Mouse (Mus musculus) thymus, adult 18-20 months (tissue): ENCODE measurements around the gene Ccr3.
"Not testable (repeated sequence)": the region's sequence is repeated elsewhere in the genome, so short reads cannot be mapped to it uniquely, and the experiment has no call there.

ENCODE experiments used
- DNase-seq, 2 experiments: peaks; one replicate each; pipeline ENCODE4 v3.0.0; 2022; ENCODE audit warnings: mixed read lengths in 2 of 2

Ccr3 gene

DNA sequence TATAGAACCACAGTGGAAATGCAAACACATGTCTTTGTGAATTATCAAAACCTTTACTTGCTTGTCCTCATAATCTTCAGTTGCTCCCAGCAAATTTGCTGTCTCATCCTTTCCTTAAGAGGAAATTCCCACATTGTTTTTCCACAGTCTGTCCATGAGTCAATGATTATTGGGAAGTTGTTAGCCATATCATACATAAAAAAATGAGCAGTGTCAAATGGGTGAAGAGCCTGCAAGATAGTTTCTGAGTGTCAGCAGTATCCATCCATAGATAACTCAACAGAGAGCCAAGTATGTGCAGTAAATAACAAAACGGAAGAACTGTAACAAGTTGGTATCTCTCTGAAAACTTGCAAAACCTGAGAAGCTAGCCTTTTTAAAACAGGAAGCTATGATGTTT, at the start of gene Ccr3:
Ccr3 (plus strand) TSS at position 301 of the 400 bp plus-strand sequence.
- no peak for DNase-seq

DNA sequence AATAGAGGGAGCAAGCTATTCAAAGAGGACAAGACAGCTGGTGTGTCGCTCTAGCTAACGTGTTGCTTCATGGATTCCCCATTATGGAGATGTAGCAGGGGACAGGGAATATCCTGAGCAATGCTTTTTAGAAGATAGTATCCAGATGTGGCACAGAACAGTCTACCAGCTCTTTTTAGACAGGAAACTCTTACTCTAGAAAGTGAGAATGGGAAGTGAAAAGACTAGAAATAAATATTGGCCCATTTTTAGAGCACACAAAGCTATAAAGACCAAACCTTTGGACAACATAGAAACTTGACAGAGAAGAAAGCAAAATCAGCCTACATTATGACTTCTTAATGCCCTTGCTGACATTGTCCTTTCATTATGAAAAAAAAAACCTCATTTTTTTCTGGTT, 46.1 kb upstream of the Ccr3 start:
- no peak for DNase-seq

DNA sequence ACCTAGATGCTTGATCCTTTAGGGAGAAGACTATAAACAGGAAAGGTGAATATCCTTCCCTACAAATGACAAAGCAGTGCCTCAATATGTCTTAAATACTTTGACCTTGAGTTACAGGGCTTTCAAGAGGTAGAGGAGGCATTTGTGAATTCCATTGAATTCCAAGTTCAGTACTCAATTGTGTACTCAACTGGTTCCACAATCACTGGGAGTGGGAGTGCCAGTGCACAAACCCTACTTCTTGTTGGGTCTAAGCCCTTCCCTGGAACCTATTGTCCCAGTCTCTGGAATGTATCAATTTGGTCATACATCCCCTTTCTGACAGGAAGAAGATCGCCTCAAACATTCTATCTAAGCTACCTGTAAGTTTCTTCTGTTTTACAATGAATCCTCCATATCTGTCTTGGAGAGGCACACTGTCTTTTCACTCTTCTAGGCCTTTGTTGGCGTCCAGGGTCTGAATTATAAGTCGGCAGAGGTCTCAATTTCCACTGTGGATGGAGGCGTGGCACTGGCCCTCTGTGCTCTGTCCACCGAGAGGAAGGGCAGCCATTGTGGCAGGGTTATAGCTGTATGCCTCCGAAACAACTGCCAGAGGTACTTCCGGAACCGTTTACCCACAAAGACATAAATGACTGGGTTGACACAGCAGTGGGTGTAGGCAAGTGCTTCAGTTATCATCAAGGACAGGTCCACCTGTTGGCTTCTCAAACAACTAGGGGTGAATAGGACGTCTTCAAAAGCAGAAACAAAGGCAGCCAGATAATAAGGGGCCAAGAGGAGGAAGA, 44.7 kb upstream of the Ccr3 start:
- DNase-seq = no peak

DNA sequence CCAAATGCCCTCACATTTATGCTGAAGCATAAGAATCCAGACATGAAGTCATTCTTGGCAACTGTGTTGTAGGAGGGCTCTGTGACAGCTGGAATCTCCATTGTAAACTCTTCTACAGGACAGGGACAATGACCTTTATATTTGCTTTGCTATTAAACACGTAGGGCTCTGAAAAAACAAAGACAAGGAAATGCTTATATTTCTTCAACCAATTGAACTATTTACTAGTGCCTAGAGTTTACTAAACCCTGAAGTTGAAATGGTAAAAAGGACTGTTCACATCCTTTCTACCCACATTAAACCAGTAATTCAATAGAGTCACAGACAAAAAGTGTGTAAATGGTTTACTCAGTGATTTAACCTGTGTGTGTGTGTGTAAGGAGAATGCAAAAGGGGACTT, 43.5 kb upstream of the Ccr3 start, which contains the start of gene Ccr1l1:
Ccr1l1 (minus strand) TSS at position 101 of the 400 bp plus-strand sequence.
- no peak for DNase-seq

DNA sequence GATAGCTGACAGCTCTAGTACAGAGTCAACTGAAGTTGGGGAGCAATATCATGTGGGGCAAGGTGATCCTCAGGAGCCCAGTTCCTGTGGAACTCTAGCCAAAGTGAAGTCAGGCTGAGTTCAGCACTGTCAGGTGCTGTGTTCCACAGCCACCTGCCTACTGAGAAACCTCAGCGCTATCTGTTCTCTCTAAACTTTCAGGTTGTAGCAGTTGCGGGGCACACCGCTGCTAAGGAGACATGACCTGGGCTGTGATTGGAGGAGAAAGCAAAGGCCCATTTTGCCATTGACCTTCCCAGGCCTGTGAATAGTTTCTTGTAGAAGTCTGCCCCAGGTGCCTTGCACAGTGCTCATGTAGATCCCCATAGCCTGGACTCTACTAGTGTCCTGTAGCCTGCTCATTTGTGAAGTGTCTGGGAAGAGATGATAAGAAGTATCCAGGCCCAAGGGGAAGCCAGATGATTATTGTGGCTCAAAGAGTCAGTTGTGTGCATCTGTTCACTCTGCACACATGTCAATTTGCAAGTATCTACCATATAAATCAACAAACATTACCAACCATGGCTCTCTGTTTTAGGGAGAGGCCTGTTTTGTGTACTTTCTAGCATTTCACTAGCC, 40.8 kb upstream of the Ccr3 start:
- not testable (repeated sequence) for DNase-seq

DNA sequence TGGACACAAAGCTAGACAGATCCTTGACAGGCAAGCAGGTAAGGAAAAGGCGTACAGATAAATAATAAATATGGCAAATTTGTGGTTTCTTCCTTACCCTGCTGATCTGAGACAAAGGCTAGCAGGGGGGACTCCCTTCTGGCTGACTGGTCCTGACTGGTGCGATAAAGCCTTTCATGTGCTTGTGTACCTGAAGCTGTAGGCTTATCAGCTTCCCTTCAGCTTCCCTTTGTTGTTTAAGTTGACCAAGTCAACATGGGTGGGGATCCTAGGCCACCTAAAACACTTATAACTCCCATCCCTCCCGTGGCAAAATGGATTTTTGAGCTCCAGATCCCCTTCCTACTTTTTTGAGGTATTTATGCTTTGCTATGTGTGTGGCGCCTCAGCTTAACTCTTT, 39.9 kb upstream of the Ccr3 start:
- DNase-seq = no peak

DNA sequence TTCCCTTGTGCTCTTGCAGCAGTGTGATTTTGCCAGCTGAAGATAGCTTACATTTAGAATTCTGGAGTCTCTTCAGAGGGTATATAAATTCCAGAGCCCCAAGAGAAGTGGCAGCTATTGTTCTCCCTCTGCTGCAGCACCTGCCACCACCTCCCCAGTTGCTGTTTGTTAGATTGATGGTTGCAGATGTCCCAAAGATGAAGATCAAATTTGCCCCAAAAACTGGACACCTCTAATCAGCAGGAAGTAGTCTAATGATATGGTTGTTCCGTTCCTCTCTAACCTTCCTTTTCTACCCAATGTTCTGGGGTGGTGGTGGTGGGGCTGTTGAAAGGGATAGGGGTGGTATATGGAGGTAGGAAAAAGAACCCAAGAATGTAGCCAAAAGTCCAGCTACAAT, 39.1 kb upstream of the Ccr3 start:
- DNase-seq = no peak

DNA sequence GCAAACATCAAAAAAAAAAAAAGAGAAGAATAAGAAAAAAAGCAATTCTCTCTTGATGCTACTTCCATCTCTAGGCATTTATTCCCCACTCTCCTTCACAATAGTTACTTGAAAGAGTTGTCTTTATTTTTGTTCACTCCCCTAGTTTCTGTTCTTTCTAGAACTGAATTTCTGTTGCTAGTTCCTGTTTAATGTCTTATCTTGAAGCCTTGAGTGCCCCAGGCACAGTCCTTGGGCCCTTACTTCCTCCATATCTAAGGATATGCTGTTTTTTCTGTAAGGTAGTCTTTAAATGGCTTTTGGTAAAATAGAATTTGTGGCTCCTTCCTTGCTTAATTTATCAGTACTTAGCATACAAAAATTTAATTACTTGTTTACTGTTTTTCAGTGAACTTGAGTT, 36.8 kb upstream of the Ccr3 start:
- no peak for DNase-seq

DNA sequence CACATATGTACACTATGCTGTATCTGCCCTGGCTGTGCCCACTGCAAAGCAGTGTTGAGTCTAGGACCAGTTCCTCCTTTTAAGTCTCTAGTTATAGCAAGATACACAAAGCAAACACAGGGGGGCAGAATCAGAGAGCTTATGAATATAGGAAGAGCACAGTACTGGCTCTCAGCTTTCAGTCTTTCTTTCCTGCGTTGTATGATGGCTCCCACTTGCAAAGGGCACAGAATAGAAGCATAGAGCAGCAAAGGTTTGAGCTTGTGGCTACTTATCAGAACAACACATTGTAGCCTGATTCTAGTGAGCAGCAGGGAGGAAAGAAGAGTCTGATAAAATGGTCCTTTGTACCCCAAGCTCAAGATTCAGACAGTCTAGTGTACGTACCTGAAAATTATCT, 35.6 kb upstream of the Ccr3 start:
- DNase-seq = no peak

DNA sequence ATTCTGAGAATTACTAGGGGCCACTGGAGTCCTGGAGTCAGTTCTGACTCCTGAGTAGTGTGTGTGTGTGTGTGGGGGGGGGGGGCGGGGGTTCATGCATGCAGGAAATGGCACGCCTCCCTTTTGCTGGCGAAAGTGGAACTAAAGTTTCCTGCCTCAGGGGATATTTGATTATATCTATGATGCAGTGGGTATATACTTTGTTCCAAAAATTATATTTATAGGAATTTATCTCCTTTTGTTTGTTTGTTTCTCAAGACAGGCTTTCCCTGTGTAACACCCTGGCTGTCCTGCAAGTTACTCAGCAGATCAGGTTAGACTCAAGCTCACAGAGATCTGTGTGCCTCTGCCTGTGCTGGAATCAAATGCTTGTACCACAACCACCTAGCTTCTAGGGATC, 32.1 kb upstream of the Ccr3 start:
- DNase-seq = no peak

DNA sequence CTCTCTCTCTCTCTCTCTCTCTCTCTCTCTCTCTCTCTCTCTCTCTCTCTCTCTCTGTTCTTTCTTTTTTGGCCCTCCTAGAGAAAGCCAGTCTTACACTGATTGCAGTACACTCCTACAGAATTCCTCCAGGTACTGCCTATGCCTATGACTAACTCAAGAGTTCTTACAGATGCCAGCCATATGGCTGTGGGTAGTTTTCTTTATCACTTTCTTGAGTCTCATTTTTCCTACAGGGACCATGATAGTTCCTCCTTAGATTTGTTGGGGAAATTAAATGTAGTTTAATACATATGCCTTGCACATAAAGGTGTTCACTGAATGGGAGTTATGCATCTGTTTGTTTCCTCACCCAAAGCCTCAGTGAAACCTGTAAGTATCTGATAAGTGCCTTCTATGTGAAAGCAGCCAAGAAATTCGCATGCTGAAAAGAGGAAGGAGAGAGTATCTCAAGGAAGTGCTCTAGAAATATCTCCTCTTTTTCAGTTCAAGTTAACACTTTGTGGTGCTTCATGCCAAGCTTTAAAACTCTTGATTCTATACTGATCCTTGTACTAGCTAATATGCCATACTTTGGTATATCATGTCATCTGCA, 30.4 kb upstream of the Ccr3 start:
- DNase-seq = no peak

DNA sequence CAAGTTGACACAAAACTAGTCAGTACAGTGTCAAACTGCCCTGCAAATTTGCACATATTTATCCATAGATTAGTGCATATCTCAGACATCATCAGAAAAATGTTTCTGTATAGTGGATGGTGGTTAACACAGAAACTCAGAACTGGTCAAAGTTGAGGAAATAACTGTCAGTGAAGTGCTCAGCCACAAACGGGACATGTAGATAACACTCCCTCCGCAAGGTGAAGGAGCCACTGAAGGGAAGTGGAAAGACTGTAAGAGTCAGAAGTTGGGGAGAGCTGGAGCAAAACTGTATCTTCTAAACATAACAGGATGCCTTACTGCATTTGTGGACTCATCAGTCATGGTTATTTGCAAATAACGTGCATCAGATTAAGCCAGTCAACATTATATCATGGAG, 24.1 kb upstream of the Ccr3 start:
- no peak for DNase-seq

DNA sequence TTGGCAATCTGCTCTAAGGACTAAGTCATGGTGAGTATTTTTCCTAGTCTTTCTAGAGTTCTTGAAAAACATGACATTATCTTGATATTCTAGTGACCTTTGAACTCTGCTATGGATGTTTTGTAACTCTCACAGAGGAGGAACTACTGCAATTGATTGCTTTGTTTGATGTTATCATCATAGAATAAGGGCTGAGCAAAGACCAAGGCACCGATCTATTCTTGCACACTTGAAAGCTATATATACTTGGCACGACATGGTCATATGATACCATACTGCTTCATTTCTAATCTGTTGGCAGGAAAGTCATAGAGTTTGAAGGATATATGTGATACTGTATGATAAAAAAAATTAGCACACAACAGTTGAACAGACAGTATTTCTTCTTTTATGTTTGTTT, 22.0 kb upstream of the Ccr3 start:
- no peak for DNase-seq

DNA sequence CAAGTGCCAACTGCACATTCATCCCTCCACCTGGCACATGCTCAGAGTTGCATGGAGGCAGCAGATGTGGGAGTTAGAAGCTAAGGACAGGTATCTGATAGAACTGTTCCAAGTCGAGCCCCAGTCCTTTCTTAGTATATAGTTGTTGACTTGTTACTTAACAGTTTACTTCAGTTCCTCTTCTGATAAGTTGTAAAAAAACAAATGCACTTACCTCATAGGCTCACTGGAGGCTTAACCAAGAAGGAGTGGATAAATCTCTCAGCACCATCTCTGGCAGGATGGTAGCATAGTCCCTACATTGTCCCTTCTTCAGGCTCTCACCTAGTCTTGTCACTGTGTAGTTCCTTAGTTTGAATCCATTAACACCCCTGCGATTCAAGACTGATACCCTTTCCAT, 9.1 kb upstream of the Ccr3 start:
- no peak for DNase-seq

DNA sequence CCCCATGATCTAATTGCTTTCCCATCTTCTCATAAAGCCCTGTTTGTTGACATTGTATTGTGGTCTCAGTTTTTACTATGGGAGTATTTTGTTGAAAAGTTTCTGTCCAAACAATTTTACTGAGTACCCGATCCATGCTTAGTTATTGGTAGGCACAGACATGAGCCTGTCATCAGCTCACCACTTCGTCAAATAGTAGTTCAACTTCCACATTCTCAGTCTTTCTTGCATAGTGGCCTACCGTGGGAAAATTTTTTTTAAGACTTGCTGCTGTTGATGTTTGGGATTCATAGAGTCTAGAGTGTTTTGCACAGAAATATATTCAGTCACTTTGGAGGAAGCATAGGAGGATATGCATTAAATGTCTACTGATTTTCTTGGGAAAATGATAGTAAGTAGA, 8.5 kb upstream of the Ccr3 start:
- no peak for DNase-seq

DNA sequence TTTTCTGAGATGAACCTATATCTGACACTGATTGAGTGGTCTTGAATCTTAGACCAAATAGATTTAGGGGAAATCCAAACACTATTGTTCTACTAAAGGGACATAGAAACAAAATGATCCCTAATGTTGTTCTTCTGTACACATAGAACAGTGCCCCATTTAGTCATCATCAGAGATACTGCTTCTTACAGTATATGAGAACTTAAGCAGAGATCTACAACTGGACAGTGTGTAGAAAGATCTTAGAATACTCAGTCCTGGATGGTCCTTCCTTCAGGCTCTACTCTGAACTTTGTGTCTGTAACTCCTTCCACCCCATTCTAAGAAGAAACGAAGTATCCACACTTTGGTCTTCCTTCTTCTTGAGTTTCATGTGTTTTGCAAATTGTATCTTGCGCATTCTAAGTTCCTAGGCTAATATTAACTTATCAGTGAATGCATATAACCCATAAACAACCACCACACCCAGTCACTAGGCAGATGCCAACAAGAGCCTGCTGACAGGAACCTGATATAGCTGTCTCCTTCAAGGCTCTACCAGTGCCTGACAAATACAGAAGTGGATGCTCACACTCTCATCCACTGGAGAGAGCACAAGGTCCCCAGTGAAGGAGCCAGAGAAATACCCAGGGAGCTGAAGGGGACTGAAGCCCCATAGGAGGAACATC, 6.7 kb upstream of the Ccr3 start:
- DNase-seq = no peak

DNA sequence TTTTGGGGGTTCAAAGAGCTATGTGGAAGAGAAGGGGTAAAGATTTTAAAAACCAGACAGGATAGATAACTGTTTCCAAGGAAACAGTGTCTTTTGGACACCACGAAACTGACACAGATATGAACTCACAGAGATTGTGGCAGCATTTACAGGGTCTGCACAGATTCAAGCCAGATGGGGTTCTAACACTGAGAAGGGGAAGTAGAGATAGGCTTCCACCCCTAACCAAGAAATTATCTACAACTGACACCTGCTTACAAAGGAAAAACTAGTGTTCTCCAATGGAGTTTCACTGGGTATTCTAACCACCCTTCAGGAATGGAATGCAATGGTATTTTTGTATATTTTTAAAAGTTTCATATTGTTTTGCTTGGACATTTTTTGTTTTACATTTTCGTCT, 5.7 kb upstream of the Ccr3 start:
- no peak for DNase-seq

DNA sequence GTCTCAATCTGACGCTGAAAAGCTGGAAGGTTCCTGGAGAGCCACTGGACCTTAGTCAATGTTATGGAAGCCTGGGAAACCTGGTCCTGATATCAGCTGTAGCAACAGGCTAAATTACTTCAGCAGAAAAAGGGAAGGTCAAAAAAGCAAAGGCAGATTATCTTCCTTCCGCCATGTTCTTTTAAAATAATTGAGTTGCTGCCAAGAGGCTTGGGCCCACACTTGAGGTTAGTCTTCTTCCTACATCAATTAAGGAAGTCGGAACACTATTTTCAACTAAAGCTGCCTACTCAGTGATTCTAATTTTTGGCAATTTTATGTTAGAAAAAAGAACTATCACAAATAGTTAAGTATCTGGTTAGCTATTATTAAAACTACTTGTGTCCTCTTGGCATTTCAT, 1.9 kb upstream of the Ccr3 start:
- no peak for DNase-seq

DNA sequence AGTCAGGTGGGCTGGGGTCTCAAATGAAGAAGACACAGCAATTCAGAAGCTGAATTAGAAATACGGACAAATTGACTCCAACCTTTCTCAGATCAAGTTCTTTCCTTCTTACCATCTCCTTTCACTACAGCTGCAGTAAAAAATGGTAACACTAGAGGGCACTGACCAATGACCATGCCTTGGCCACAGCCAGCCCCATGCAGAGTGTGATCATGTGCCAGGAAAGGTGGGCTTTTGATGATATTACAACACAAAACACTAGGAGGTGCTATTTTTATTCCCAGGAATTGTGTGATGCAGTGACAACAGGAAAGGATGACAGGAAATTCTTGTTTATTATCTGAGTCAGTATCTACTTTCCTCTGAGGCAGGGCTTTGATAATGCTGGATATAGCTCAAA, 11.6 kb downstream of the Ccr3 start:
- no peak for DNase-seq

DNA sequence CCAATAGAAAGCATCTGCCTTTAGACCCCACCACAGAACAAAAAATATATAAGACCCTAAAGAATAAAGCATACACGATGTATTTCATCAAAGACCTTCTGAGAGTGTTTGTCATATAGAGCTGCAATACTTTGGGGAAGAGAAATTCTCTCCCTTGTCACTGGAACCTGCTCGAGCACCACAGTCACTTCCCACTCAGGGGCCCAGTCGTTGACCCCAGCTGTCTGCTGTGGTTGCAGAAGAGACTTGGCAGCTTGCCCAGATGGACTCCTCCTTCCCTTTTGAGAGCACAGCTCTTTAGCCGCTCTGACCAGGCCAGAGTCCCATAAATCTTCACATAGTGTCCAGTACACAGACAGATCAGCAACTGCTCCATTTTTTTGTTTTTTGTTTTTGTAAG, 15.9 kb downstream of the Ccr3 start:
- peak in 1 of 2 experiments; percentile 21 for DNase-seq

DNA sequence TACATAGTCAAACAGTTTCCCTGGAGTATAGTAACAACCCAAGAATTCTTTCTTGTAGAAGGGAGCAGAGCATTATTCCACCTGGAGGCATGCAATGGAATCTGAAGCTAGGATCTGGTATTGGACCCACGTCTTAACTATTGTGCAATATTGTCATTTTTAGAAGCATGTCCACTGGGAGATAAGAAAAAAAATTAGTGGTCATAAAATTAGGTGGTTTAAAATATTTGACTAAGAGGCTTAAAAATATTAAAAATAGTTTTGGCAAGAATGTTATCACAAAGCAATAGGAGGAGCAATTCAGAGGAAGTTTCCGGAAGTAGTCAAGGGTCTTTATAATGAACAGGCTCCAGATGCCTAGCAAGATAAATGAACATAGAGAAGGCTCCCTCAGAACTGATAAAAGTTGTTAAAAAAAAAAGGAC, 16.4 kb downstream of the Ccr3 start:
- no peak for DNase-seq

DNA sequence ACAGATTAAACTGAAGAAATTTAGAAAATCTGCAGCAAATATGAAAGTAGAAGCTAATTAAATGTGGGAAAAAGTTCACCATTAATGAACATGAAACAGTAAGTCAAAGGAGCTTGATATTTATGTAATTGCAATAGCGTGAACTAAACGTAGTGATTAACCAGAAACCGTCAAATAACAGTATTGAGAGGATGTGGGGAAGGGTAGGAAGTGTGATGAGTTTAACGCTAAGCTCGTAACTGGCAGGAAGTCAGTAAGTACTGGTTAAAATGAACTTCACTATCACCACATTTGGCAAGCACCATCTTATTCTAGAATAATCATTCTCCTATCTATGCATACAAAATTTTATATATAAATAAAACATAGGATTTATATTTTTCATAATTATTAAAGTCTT, 17.2 kb downstream of the Ccr3 start:
- DNase-seq = no peak

DNA sequence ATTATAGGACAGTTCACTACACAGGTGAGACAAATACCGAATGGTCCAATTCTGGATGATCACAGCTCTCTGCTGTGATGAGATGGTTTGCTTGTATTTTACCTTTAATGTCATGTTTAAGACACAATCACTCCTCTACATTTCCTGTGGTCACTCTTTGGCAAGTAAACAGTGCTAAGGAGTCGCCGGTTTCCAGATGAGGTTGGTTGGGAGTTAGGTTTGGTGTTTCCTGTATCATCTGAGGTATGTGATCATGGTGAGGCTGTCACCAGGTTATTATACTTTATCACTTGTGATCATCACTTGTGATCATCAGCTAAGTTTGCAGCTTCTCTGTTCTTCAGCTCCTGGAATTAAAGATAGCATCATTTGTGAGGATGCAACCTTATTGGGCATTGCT, 19.2 kb downstream of the Ccr3 start:
- DNase-seq = no peak

DNA sequence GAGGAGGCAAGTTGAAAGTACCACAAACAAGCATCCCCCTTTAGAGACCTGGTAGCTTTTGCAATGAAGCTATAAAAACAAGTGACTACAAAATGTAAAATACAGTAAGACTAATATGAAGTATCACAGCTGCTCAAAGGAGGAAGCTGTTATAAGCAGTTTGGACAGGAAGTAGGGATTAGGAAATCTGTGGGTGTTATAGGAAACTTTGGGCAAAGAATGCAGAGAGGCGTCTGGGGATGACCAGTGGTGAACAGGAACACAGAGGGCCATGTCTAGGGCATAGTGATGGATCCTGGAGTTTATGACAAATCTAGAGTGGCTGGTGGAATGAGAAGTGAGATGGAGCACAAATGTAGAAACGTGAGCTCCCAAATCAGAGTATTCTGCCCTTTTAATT, 31.8 kb downstream of the Ccr3 start:
- no peak for DNase-seq
